Mouse (Mus musculus): ENCODE data around the gene Zfp799.
"Not testable (repeated sequence)": the region's sequence is repeated elsewhere in the genome, so short reads cannot be mapped to it uniquely, and the experiment has no call there.

DNA sequence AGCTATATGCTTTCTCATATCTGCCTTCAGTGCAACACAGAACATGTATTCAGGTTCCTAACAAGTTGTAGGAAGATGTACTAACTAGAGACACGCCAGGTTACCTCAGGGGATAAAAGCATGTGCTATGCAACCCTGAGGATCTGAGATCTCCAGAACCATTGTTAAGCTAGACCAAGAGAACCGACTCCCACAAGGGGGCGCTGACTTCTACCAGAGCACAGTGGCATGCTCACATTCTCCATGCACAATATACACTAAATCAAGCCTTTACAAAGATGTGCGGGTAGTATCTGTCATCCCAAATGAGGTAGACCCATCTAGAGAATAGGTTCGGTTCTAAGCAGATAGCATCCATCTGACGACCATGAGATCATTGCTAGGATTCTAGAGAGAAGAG lies 26.7 kb upstream of the Zfp799 start:
- not testable (repeated sequence) for TF ChIP-seq CTCF, EP300 (IDR thresholded peaks at IDR 0.05; ENCODE audit: low read depth)

Measured in heart, postnatal 0 days (tissue).